ENCODE assay signal across 13 mouse cellular contexts in genomic region chr14:24586133-24586908, GRCm38 (mm10).
A peak's percentile ranks its signal among the peaks of the same experiment; 100 is the strongest.
DNase-seq lines count a peak whose midpoint lies in the region; ATAC-seq and TF ChIP-seq lines count a peak whose summit lies in the region.
"Had no signal": no experiment of that assay in that cellular context is flagged by ENCODE, and none has a peak within 500 bp of the region (broad histone marks: within the 10 kb centered on the region; RNA-seq: fewer than 3 reads in every experiment).

No protein-coding gene starts in this region.

- ATAC-seq in midbrain, embryonic 13.5 days = 0 out of 2 replicates have a peak, but pooled peaks have one; percentile 17
- no peak for ATAC-seq in hindbrain, embryonic 12.5 days (ENCODE audit: low FRiP score)
- ATAC-seq in inflammation-experienced regulatory T-cells, adult 6 months = no peak
- ATAC-seq: CD4-positive, CD25-positive, alpha-beta regulatory T cell, adult 4 months had no signal

- H3K9me3 ChIP-seq in heart, embryonic 10.5 days = no peaks in the 10 kb centered on the region
- no peaks in the 10 kb centered on the region for H3K9me3 ChIP-seq in midbrain, embryonic 13.5 days
- H3K9me3 ChIP-seq in midbrain, embryonic 10.5 days (replicated peaks) = no peaks in the 10 kb centered on the region
- H3K9me3 ChIP-seq in hindbrain, embryonic 12.5 days (replicated peaks) = no peaks in the 10 kb centered on the region
- H3K9me3 ChIP-seq: heart, embryonic 13.5 days; limb, embryonic 10.5 days had no signal

- no peak overlapping the region for H3K27ac ChIP-seq in heart, adult 2 months
- no peak overlapping the region for H3K27ac ChIP-seq in heart, embryonic 10.5 days
- H3K27ac ChIP-seq in midbrain, embryonic 13.5 days = peak overlapping the region; percentile 86
- no peak overlapping the region for H3K27ac ChIP-seq in midbrain, embryonic 10.5 days (replicated peaks)
- peak overlapping the region; percentile 84 for H3K27ac ChIP-seq in hindbrain, embryonic 12.5 days
- H3K27ac ChIP-seq: heart, embryonic 13.5 days; limb, embryonic 10.5 days had no signal

- no peak for DNase-seq in heart, adult 2 months
- no peak for DNase-seq in heart, embryonic 10.5 days (ENCODE audit: low spot score)
- DNase-seq in midbrain, embryonic 10.5 days (ENCODE audit: low spot score) = no peak
- no peak for DNase-seq in ovary, postnatal 14 days (ENCODE audit: low spot score)
- no peak for DNase-seq in spleen, postnatal 36 days (ENCODE audit: low spot score in 2 of 2)
- DNase-seq: cerebellum, adult 8-10 months; kidney, postnatal 25 days had no signal

- intact Hi-C loops in heart, adult 2 months (cut with DNase I) = no loop called here

- TF ChIP-seq EP300 in heart, adult 2 months (IDR thresholded peaks at IDR 0.05; ENCODE audit: insufficient read depth, low read depth, low read length) = no peak

- no peak overlapping the region for H3K9ac ChIP-seq in heart, adult 2 months (ENCODE audit: low read depth, low read length)
- H3K9ac ChIP-seq in midbrain, embryonic 13.5 days (replicated peaks) = no peak overlapping the region
- no peak overlapping the region for H3K9ac ChIP-seq in hindbrain, embryonic 12.5 days
- H3K9ac ChIP-seq: heart, embryonic 13.5 days had no signal

- H3K36me3 ChIP-seq in heart, adult 2 months (ENCODE audit: control insufficient read depth, insufficient read depth, low read length) = no peaks in the 10 kb centered on the region
- H3K36me3 ChIP-seq in heart, embryonic 10.5 days = no peaks in the 10 kb centered on the region
- no peaks in the 10 kb centered on the region for H3K36me3 ChIP-seq in midbrain, embryonic 13.5 days
- H3K36me3 ChIP-seq in midbrain, embryonic 10.5 days = no peaks in the 10 kb centered on the region
- H3K36me3 ChIP-seq in hindbrain, embryonic 12.5 days = no peaks in the 10 kb centered on the region
- H3K36me3 ChIP-seq: heart, embryonic 13.5 days; limb, embryonic 10.5 days had no signal

- H3K79me2 ChIP-seq in heart, adult 2 months (replicated peaks; ENCODE audit: control insufficient read depth, insufficient read depth, low read length) = no peaks in the 10 kb centered on the region

- H3K4me2 ChIP-seq in midbrain, embryonic 13.5 days (replicated peaks) = no peak overlapping the region
- no peak overlapping the region for H3K4me2 ChIP-seq in hindbrain, embryonic 12.5 days (replicated peaks)
- H3K4me2 ChIP-seq: heart, embryonic 13.5 days had no signal

- no peak overlapping the region for H3K4me3 ChIP-seq in heart, adult 2 months
- H3K4me3 ChIP-seq in heart, embryonic 10.5 days = no peak overlapping the region
- no peak overlapping the region for H3K4me3 ChIP-seq in midbrain, embryonic 13.5 days (replicated peaks)
- H3K4me3 ChIP-seq in midbrain, embryonic 10.5 days = no peak overlapping the region
- H3K4me3 ChIP-seq in hindbrain, embryonic 12.5 days = no peak overlapping the region
- H3K4me3 ChIP-seq: heart, embryonic 13.5 days; limb, embryonic 10.5 days had no signal

- TF ChIP-seq POLR2A in heart, adult 2 months (IDR thresholded peaks at IDR 0.05; ENCODE audit: insufficient read depth, low read depth, low read length) = no peak

- H3K4me1 ChIP-seq in heart, adult 2 months (ENCODE audit: control insufficient read depth, insufficient read depth, low read length) = no peaks in the 10 kb centered on the region
- H3K4me1 ChIP-seq in heart, embryonic 10.5 days = no peaks in the 10 kb centered on the region; the same call in 1 of the 2 replicates
- H3K4me1 ChIP-seq in midbrain, embryonic 13.5 days (replicated peaks) = peaks cover 19% of the 10 kb centered on the region
- peaks cover 3% of the 10 kb centered on the region; the same call in 1 of the 2 replicates for H3K4me1 ChIP-seq in midbrain, embryonic 10.5 days
- H3K4me1 ChIP-seq in hindbrain, embryonic 12.5 days = peaks cover 7% of the 10 kb centered on the region

- 57% methylated on average over 7 of the region's 7 CpGs for WGBS in heart, adult 2 months
- WGBS in heart, embryonic 10.5 days = 60% methylated on average over 7 of the region's 7 CpGs
- WGBS in midbrain, embryonic 13.5 days = 56% methylated on average over 7 of the region's 7 CpGs
- WGBS in midbrain, embryonic 10.5 days = 62% methylated on average over 7 of the region's 7 CpGs
- WGBS in hindbrain, embryonic 12.5 days = 62% methylated on average over 7 of the region's 7 CpGs

- H3K27me3 ChIP-seq in heart, adult 2 months (ENCODE audit: control insufficient read depth, insufficient read depth, low read length) = no peaks in the 10 kb centered on the region
- no peaks in the 10 kb centered on the region for H3K27me3 ChIP-seq in heart, embryonic 10.5 days (ENCODE audit: insufficient read depth, poor library complexity, severe bottlenecking)
- H3K27me3 ChIP-seq in midbrain, embryonic 13.5 days = no peaks in the 10 kb centered on the region
- no peaks in the 10 kb centered on the region for H3K27me3 ChIP-seq in midbrain, embryonic 10.5 days (ENCODE audit: low read depth, poor library complexity, severe bottlenecking)
- H3K27me3 ChIP-seq in hindbrain, embryonic 12.5 days = no peaks in the 10 kb centered on the region
- H3K27me3 ChIP-seq: heart, embryonic 13.5 days had no signal

- peak; percentile 60 for TF ChIP-seq CTCF in heart, adult 2 months (IDR thresholded peaks at IDR 0.05)

Comparison
In these comparisons a context has a peak if more than half of its experiments do, and no peak if none do; other contexts are left out.
1. H3K27ac ChIP-seq: peak in midbrain, embryonic 13.5 days (single experiment) and hindbrain, embryonic 12.5 days (single experiment); none in heart, adult 2 months (single experiment), heart, embryonic 10.5 days (single experiment) and midbrain, embryonic 10.5 days (single experiment).